Mouse (Mus musculus) kidney, adult 2 months (tissue): ENCODE results near the gene Deup1.

Experiments
- CTCF ChIP-seq: fragments of 200-500 bp; conservative IDR thresholded peaks from 2 replicates; pipeline ENCODE4 v1.5.1; 2011; ENCODE audit warnings: low read depth, mild to moderate bottlenecking, control low read depth, low read length, moderate library complexity, mixed read lengths; ENCODE audit not compliant: insufficient read depth, insufficient read length
- POLR2A ChIP-seq: fragments of 200-500 bp; IDR thresholded peaks from one replicate; pipeline ENCODE4 v1.6.1; 2011; ENCODE audit warnings: low read depth, low read length, control low read depth

GRCm38 (mm10) chr9:15560451-15560850 is 67.3 kb downstream of the Deup1 start:
- TF ChIP-seq CTCF, result no peak
- TF ChIP-seq POLR2A, result no peak
